Mouse (Mus musculus) kidney, adult 2 months (tissue): ENCODE data around the gene Tanc2.

Experiments used
- CTCF ChIP-seq: fragments of 200-500 bp; conservative IDR thresholded peaks from 2 replicates; pipeline ENCODE4 v1.5.1; 2011; ENCODE audit warnings: low read depth, mild to moderate bottlenecking, control low read depth, low read length, moderate library complexity, mixed read lengths; ENCODE audit not compliant: insufficient read depth, insufficient read length
- POLR2A ChIP-seq: fragments of 200-500 bp; IDR thresholded peaks from one replicate; pipeline ENCODE4 v1.6.1; 2011; ENCODE audit warnings: low read depth, low read length, control low read depth

- TF ChIP-seq POLR2A = no peak
- no peak for TF ChIP-seq CTCF
Observed at GRCm38 (mm10) chr11:105571996-105572395, 17.8 kb upstream of the Tanc2 start.
